Mouse (Mus musculus): ENCODE results near the gene Wipf3. TPM values are rescaled to one million over a fixed set of nuclear protein-coding genes. Genes with fewer than 3 reads are reported as not detected.

Wipf3 gene
- total RNA-seq, 2 experiments from 2014 or later: 331 to 395 TPM

GRCm38 (mm10) chr6:54472846-54473715 is 43.7 kb downstream of the Wipf3 start:
- no peak for DNase-seq (ENCODE audit: low spot score in 2 of 2)

- DNase-seq (ENCODE audit: low spot score in 2 of 2): peak; percentile 55 to 91
Observed at GRCm38 (mm10) chr6:54475926-54476667, 46.7 kb downstream of the Wipf3 start.

GRCm38 (mm10) chr6:54478646-54479324 is 49.4 kb downstream of the Wipf3 start:
- no peak for DNase-seq (ENCODE audit: low spot score in 2 of 2)

- DNase-seq (ENCODE audit: low spot score in 2 of 2): no peak
Observed at GRCm38 (mm10) chr6:54481390-54482112, 52.1 kb downstream of the Wipf3 start.

- no peak for DNase-seq (ENCODE audit: low spot score in 2 of 2)
Observed at GRCm38 (mm10) chr6:54485000-54485399, 55.6 kb downstream of the Wipf3 start.

GRCm38 (mm10) chr6:54485435-54485901 is 56.1 kb downstream of the Wipf3 start:
- no peak for DNase-seq (ENCODE audit: low spot score in 2 of 2)

- no peak for DNase-seq (ENCODE audit: low spot score in 2 of 2)
Observed at GRCm38 (mm10) chr6:54485973-54486569, 56.7 kb downstream of the Wipf3 start.

GRCm38 (mm10) chr6:54491074-54491473 is 61.7 kb downstream of the Wipf3 start:
- DNase-seq (ENCODE audit: low spot score in 2 of 2): no peak

GRCm38 (mm10) chr6:54494097-54494496 is 64.7 kb downstream of the Wipf3 start:
- DNase-seq (ENCODE audit: low spot score in 2 of 2): no peak

GRCm38 (mm10) chr6:54494612-54495398 is 65.4 kb downstream of the Wipf3 start:
- DNase-seq (ENCODE audit: low spot score in 2 of 2): no peak

GRCm38 (mm10) chr6:54496214-54496613 is 66.8 kb downstream of the Wipf3 start:
- DNase-seq (ENCODE audit: low spot score in 2 of 2): no peak

GRCm38 (mm10) chr6:54502661-54503115 is 73.3 kb downstream of the Wipf3 start:
- no peak for DNase-seq (ENCODE audit: low spot score in 2 of 2)

- DNase-seq (ENCODE audit: low spot score in 2 of 2): peak in 1 of 2 experiments; percentile 51
Observed at GRCm38 (mm10) chr6:54506318-54506717, 76.9 kb downstream of the Wipf3 start.

- DNase-seq (ENCODE audit: low spot score in 2 of 2): peak in 1 of 2 experiments; percentile 70
Observed at GRCm38 (mm10) chr6:54507002-54507401, 77.6 kb downstream of the Wipf3 start.

GRCm38 (mm10) chr6:54507808-54508207 is 78.4 kb downstream of the Wipf3 start:
- DNase-seq (ENCODE audit: low spot score in 2 of 2): no peak

- no peak for DNase-seq (ENCODE audit: low spot score in 2 of 2)
Observed at GRCm38 (mm10) chr6:54508256-54508793, 78.9 kb downstream of the Wipf3 start.

GRCm38 (mm10) chr6:54509264-54509663 is 79.9 kb downstream of the Wipf3 start:
- DNase-seq (ENCODE audit: low spot score in 2 of 2): no peak

GRCm38 (mm10) chr6:54512256-54512655 is 82.9 kb downstream of the Wipf3 start:
- no peak for DNase-seq (ENCODE audit: low spot score in 2 of 2)

GRCm38 (mm10) chr6:54516512-54517134 is 87.2 kb downstream of the Wipf3 start:
- no peak for DNase-seq (ENCODE audit: low spot score in 2 of 2)
